Mouse (Mus musculus): ENCODE measurements around the gene Hspa1a. TPM values are rescaled to one million over a fixed set of nuclear protein-coding genes. Genes with fewer than 3 reads are reported as not detected.
A peak's percentile ranks its signal among the peaks of the same experiment; 100 is the strongest.
"Not testable (repeated sequence)": the region's sequence is repeated elsewhere in the genome, so short reads cannot be mapped to it uniquely, and the experiment has no call there.

The Hspa1a gene
- polyA plus RNA-seq, 1 experiment from 2014 or later = 2.0 TPM

- WGBS = 94% methylated on average over 15 of the region's 15 CpGs
- Histone ChIP-seq H3K4me3 (replicated peaks) (peak overlapping the region; percentile 32; the same call in 1 of the 2 replicates), H3K4me2 (peak overlapping the region; percentile 100)
Measured at GRCm38 (mm10) chr17:34998526-34999430, 26.8 kb upstream of the Hspa1a start.

GRCm38 (mm10) chr17:34997142-34997483 lies 25.2 kb upstream of the Hspa1a start:
- H3K36me3 ChIP-seq (replicated peaks) = peaks cover 24% of the 10 kb centered on the region
- no peak for ATAC-seq (ENCODE audit: low FRiP score)
- no peak overlapping the region for H3K27ac ChIP-seq
- H3K9ac ChIP-seq = peak overlapping the region; percentile 25; the same call in 1 of the 2 replicates
- no peaks in the 10 kb centered on the region for H3K9me3 ChIP-seq
- 91% methylated on average over 5 of the region's 5 CpGs for WGBS
- H3K4me2 ChIP-seq = peak overlapping the region; percentile 25
- no peaks in the 10 kb centered on the region for H3K27me3 ChIP-seq
- no peak overlapping the region for H3K4me3 ChIP-seq (replicated peaks)
- H3K4me1 ChIP-seq = peaks cover 39% of the 10 kb centered on the region

More at GRCm38 (mm10) chr17:34998526-34999430, 26.8 kb upstream of the Hspa1a start:
- ATAC-seq (ENCODE audit: low FRiP score) = no peak
- Histone ChIP-seq H3K9me3 (no peaks in the 10 kb centered on the region), H3K36me3 (replicated peaks) (peaks cover 21% of the 10 kb centered on the region), H3K27me3 (no peaks in the 10 kb centered on the region), H3K9ac (no peak overlapping the region; the same call in 1 of the 2 replicates), H3K27ac (no peak overlapping the region), H3K4me1 (peaks cover 54% of the 10 kb centered on the region)

GRCm38 (mm10) chr17:34996411-34997141 lies 24.6 kb upstream of the Hspa1a start:
- no peak for ATAC-seq (ENCODE audit: low FRiP score)
- no peak overlapping the region for H3K27ac ChIP-seq
- H3K4me1 ChIP-seq = peaks cover 34% of the 10 kb centered on the region
- WGBS = 92% methylated on average over 13 of the region's 14 CpGs
- H3K4me2 ChIP-seq = peak overlapping the region; percentile 25
- no peaks in the 10 kb centered on the region for H3K9me3 ChIP-seq
- H3K27me3 ChIP-seq = no peaks in the 10 kb centered on the region
- peak overlapping the region; percentile 25; the same call in 1 of the 2 replicates for H3K9ac ChIP-seq
- 0 out of 2 replicates have a peak overlapping the region, but pooled peaks have one; percentile 3 for H3K4me3 ChIP-seq (replicated peaks)
- H3K36me3 ChIP-seq (replicated peaks) = peaks cover 26% of the 10 kb centered on the region

GRCm38 (mm10) chr17:34995927-34996326 lies 24.0 kb upstream of the Hspa1a start:
- H3K9ac ChIP-seq; ATAC-seq (ENCODE audit: low FRiP score): not testable (repeated sequence)
- H3K36me3 ChIP-seq (replicated peaks) = peaks cover 32% of the 10 kb centered on the region

GRCm38 (mm10) chr17:34995192-34995591 lies 23.2 kb upstream of the Hspa1a start:
- H3K27ac ChIP-seq; H3K9ac ChIP-seq; ATAC-seq (ENCODE audit: low FRiP score); H3K4me2 ChIP-seq; H3K9me3 ChIP-seq; H3K27me3 ChIP-seq; H3K4me3 ChIP-seq (replicated peaks): not testable (repeated sequence)
- Histone ChIP-seq H3K4me1 (peaks cover 32% of the 10 kb centered on the region), H3K36me3 (replicated peaks) (peaks cover 39% of the 10 kb centered on the region)
- 90% methylated on average over 4 of the region's 4 CpGs for WGBS

More at GRCm38 (mm10) chr17:34995927-34996326, 24.0 kb upstream of the Hspa1a start:
- H3K4me1 ChIP-seq = peaks cover 32% of the 10 kb centered on the region
- WGBS = 94% methylated on average over 4 of the region's 4 CpGs
- H3K9me3 ChIP-seq; H3K27me3 ChIP-seq; H3K4me3 ChIP-seq (replicated peaks); H3K27ac ChIP-seq; H3K4me2 ChIP-seq: not testable (repeated sequence)

- Histone ChIP-seq H3K4me1 (peaks cover 27% of the 10 kb centered on the region), H3K4me2 (no peak overlapping the region), H3K27ac (no peak overlapping the region), H3K9me3 (no peaks in the 10 kb centered on the region), H3K4me3 (replicated peaks) (no peak overlapping the region), H3K9ac (no peak overlapping the region), H3K36me3 (replicated peaks) (peaks cover 42% of the 10 kb centered on the region), H3K27me3 (no peaks in the 10 kb centered on the region)
- ATAC-seq (ENCODE audit: low FRiP score) = no peak
Measured at GRCm38 (mm10) chr17:34994751-34995150, 22.8 kb upstream of the Hspa1a start.

- 67% methylated on average over 2 of the region's 2 CpGs for WGBS
- peaks cover 28% of the 10 kb centered on the region for H3K4me1 ChIP-seq
- no peaks in the 10 kb centered on the region for H3K27me3 ChIP-seq
- H3K9me3 ChIP-seq = no peaks in the 10 kb centered on the region
- H3K9ac ChIP-seq = no peak overlapping the region
- no peak overlapping the region for H3K4me3 ChIP-seq (replicated peaks)
- no peak overlapping the region for H3K4me2 ChIP-seq
- H3K36me3 ChIP-seq (replicated peaks) = peaks cover 28% of the 10 kb centered on the region
- no peak overlapping the region for H3K27ac ChIP-seq
- no peak for ATAC-seq (ENCODE audit: low FRiP score)
Measured at GRCm38 (mm10) chr17:34984218-34984617, 12.3 kb upstream of the Hspa1a start.

- whole genome bisulfite sequencing = under 1% methylated on average over 15 of the region's 15 CpGs
- Histone ChIP-seq H3K36me3 (replicated peaks) (peaks cover 22% of the 10 kb centered on the region), H3K4me1 (peaks cover 28% of the 10 kb centered on the region), H3K9ac (peak overlapping the region; percentile 90), H3K27ac (peak overlapping the region; percentile 98), H3K4me3 (replicated peaks) (peak overlapping the region; percentile 90), H3K27me3 (no peaks in the 10 kb centered on the region), H3K4me2 (peak overlapping the region; percentile 88), H3K9me3 (no peaks in the 10 kb centered on the region)
- peak; percentile 24 for ATAC-seq (ENCODE audit: low FRiP score)
Measured at GRCm38 (mm10) chr17:34982328-34982727, 10.4 kb upstream of the Hspa1a start.

GRCm38 (mm10) chr17:34981690-34982180 lies 9.8 kb upstream of the Hspa1a start, which contains the start of gene Lsm2:
Gene Lsm2, plus strand, starts transcription at chr17:34981862.
- Histone ChIP-seq H3K36me3 (replicated peaks) (peaks cover 21% of the 10 kb centered on the region), H3K4me2 (peak within 1 kb of the TSS; percentile 88), H3K9ac (peak within 1 kb of the TSS; percentile 90), H3K4me1 (peaks cover 28% of the 10 kb centered on the region), H3K9me3 (no peaks in the 10 kb centered on the region), H3K27ac (peak within 1 kb of the TSS; percentile 98), H3K4me3 (replicated peaks) (peak within 1 kb of the TSS; percentile 90), H3K27me3 (no peaks in the 10 kb centered on the region)
- ATAC-seq (ENCODE audit: low FRiP score) = peak; percentile 94
- WGBS = under 1% methylated on average over 58 of the region's 58 CpGs

- Histone ChIP-seq H3K4me1 (peaks cover 28% of the 10 kb centered on the region), H3K4me3 (replicated peaks) (peak overlapping the region; percentile 90), H3K27ac (0 out of 2 replicates have a peak overlapping the region, but pooled peaks have one; percentile 38), H3K4me2 (peak overlapping the region; percentile 88), H3K9ac (peak overlapping the region; percentile 90), H3K27me3 (no peaks in the 10 kb centered on the region), H3K9me3 (no peaks in the 10 kb centered on the region), H3K36me3 (replicated peaks) (peaks cover 10% of the 10 kb centered on the region)
- 21% methylated on average over 2 of the region's 2 CpGs for WGBS
- no peak for ATAC-seq (ENCODE audit: low FRiP score)
Measured at GRCm38 (mm10) chr17:34980655-34981054, 8.7 kb upstream of the Hspa1a start.

- H3K27me3 ChIP-seq = no peaks in the 10 kb centered on the region
- H3K4me3 ChIP-seq (replicated peaks) = no peak overlapping the region
- peaks cover 28% of the 10 kb centered on the region for H3K4me1 ChIP-seq
- H3K36me3 ChIP-seq (replicated peaks) = 0 out of 2 replicates have a peak, but pooled peaks cover under 1% of the 10 kb centered on the region
- no peak overlapping the region for H3K27ac ChIP-seq
- no peak overlapping the region for H3K4me2 ChIP-seq
- H3K9ac ChIP-seq = no peak overlapping the region
- ATAC-seq (ENCODE audit: low FRiP score) = no peak
- no peaks in the 10 kb centered on the region for H3K9me3 ChIP-seq
- WGBS = 89% methylated on average over 4 of the region's 4 CpGs
Measured at GRCm38 (mm10) chr17:34979631-34980030, 7.7 kb upstream of the Hspa1a start.

GRCm38 (mm10) chr17:34978239-34978638 lies 6.3 kb upstream of the Hspa1a start:
- no peak overlapping the region for H3K27ac ChIP-seq
- H3K36me3 ChIP-seq (replicated peaks) = no peaks in the 10 kb centered on the region
- ATAC-seq (ENCODE audit: low FRiP score) = no peak
- H3K4me1 ChIP-seq = peaks cover 25% of the 10 kb centered on the region
- H3K4me3 ChIP-seq (replicated peaks) = no peak overlapping the region
- H3K27me3 ChIP-seq = peaks cover 3% of the 10 kb centered on the region; the same call in 1 of the 2 replicates
- H3K4me2 ChIP-seq = no peak overlapping the region
- 91% methylated on average over 27 of the region's 27 CpGs for WGBS
- H3K9me3 ChIP-seq = no peaks in the 10 kb centered on the region
- no peak overlapping the region for H3K9ac ChIP-seq
